Mouse (Mus musculus) c-Kit-positive CD71-positive TER-119-positive erythroid progenitor cells, embryonic 14.5 days (primary cell): ENCODE data around the gene Zfp958.
A peak's percentile ranks its signal among the peaks of the same experiment; 100 is the strongest.
"Not testable (repeated sequence)": the region's sequence is repeated elsewhere in the genome, so short reads cannot be mapped to it uniquely, and the experiment has no call there.

Experiments
- DNase-seq: peaks from one replicate; pipeline ENCODE4 v3.0.0-alpha.2; 2013; ENCODE audit warnings: low spot score

Gene Zfp958

GRCm38 (mm10) chr8:4612932-4613853, at the start of gene Zfp958:
TSS of gene Zfp958 (plus strand) at chr8:4613167.
- DNase-seq: peak; percentile 95

- DNase-seq: no peak
Observed at GRCm38 (mm10) chr8:4581986-4582385, 31.0 kb upstream of the Zfp958 start.

GRCm38 (mm10) chr8:4582754-4583178, 30.2 kb upstream of the Zfp958 start:
- DNase-seq: no peak

- no peak for DNase-seq
Observed at GRCm38 (mm10) chr8:4584660-4585059, 28.3 kb upstream of the Zfp958 start.

GRCm38 (mm10) chr8:4586356-4586755, 26.6 kb upstream of the Zfp958 start:
- DNase-seq: no peak

GRCm38 (mm10) chr8:4588165-4589000, 24.6 kb upstream of the Zfp958 start:
- DNase-seq: peak; percentile 29

GRCm38 (mm10) chr8:4608896-4609295, 4.1 kb upstream of the Zfp958 start:
- DNase-seq: no peak

GRCm38 (mm10) chr8:4611626-4612175, 1.3 kb upstream of the Zfp958 start:
- not testable (repeated sequence) for DNase-seq

- DNase-seq: no peak
Observed at GRCm38 (mm10) chr8:4627349-4627748, 14.4 kb downstream of the Zfp958 start.

GRCm38 (mm10) chr8:4637071-4637470, 24.1 kb downstream of the Zfp958 start:
- no peak for DNase-seq

- not testable (repeated sequence) for DNase-seq
Observed at GRCm38 (mm10) chr8:4642974-4643373, 30.0 kb downstream of the Zfp958 start.

GRCm38 (mm10) chr8:4656536-4656935, 43.6 kb downstream of the Zfp958 start:
- peak; percentile 89 for DNase-seq

- no peak for DNase-seq
Observed at GRCm38 (mm10) chr8:4675191-4676003, 62.4 kb downstream of the Zfp958 start.

GRCm38 (mm10) chr8:4676586-4676985, 63.6 kb downstream of the Zfp958 start:
- DNase-seq: no peak

GRCm38 (mm10) chr8:4677265-4678217, 64.6 kb downstream of the Zfp958 start:
- peak; percentile 92 for DNase-seq

GRCm38 (mm10) chr8:4678218-4678907, 65.4 kb downstream of the Zfp958 start:
- DNase-seq: peak; percentile 87

GRCm38 (mm10) chr8:4678908-4679545, 66.1 kb downstream of the Zfp958 start:
- peak; percentile 15 for DNase-seq

GRCm38 (mm10) chr8:4679796-4680195, 66.8 kb downstream of the Zfp958 start:
- no peak for DNase-seq
